Mouse (Mus musculus) Patski (cell line): Measurements from ENCODE around the gene Zfp326. TPM values are rescaled to one million over a fixed set of nuclear protein-coding genes. Genes with fewer than 3 reads are reported as not detected.

Experiments used
- ATAC-seq: fragments of 100-300 bp; one replicate; pipeline ENCODE4 v1.8.0; 2021
- CTCF ChIA-PET: fragments of 350-600 bp; sonication (Branson Sonifier 250); formaldehyde crosslinking; loops from one replicate; lab custom pipeline; 2022; ENCODE audit warnings: inconsistent platforms; lab: Charles Lee
- POLR2A ChIA-PET: fragments of 350-600 bp; sonication (Branson Sonifier 250); formaldehyde crosslinking; loops from one replicate; lab custom pipeline; 2022; ENCODE audit warnings: antibody characterized with exemption, inconsistent platforms; lab: Charles Lee
- DNase-seq: peaks from one replicate; pipeline ENCODE4 v3.0.0-alpha.2; 2011; ENCODE audit warnings: low read depth, low spot score
- H3K27me3 ChIP-seq: fragments of 371-371 bp; one replicate; pipeline ENCODE4 v1.5.1; 2021
- CTCF ChIP-seq: fragments of 100-300 bp; IDR thresholded peaks from one replicate; pipeline ENCODE4 v1.5.1; 2021
- in situ Hi-C: fragments of 300-500 bp; cut with MboI; formaldehyde crosslinking; loops from 3 replicates; pipeline ENCODE4 v1.11.1; 2018; ENCODE audit warnings: low pct_unique_long_range_greater_than_20kb, mixed read lengths
- polyA plus RNA-seq: library from polyadenylated mRNA; unstranded; gene quantifications from one replicate; pipeline ENCODE4 v1.2.3, GENCODE M21; 2021

The Zfp326 gene
- polyA plus RNA-seq = 47.3 TPM

DNA sequence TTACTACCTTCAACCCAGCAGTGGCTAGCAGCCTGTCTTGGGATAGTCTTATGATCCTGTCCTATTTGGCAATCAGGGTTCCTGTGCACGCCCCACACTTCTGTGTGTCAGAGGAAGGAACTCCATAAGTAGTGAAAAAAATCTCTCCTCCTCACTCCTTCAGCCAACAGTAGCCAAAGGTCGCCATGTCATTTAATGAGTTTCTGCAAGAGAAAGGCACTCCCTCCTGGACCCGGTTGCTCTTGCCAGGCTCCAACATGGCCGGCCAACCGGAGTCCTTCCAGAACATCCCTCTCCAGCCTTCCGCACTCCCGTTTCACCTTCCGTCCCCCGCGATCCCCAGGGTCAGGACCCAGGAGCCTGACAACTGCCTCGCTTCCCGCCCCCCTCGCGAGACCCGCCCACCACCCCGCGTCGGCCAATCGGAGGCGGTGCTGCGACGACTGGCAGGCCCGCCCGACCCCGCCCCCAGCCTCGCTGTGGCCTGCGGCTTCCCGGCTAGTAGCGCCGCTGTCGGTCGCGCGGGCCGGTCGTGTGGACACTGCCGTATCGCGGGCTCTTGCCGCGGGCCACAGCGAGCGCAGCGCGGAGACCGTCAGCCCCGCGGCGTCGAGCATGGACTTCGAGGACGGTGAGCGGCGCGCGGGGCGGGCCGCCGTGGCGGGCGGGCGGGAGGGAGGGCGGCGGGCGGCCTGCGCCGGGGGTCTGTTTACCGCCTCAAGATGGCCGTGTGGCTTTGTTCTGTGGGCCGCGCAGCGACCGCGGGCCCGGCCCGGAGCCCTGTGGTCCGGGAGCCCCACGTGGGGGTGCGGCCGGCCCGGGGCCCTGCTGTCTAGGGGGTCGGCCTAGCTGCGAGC is at the start of gene Zfp326:
Gene Zfp326 (plus strand): TSS at position 498 of the 857 bp plus-strand sequence.
- no peak for TF ChIP-seq CTCF
- DNase-seq (peak; percentile 62), ATAC-seq (peak; percentile 94)
- in situ Hi-C loops = loop anchor here (5.0 kb wide), 1 partner anchor 379 kb away; no protein-coding TSS in a partner anchor
- ChIA-PET POLR2A (interaction anchor here (0.6 to 0.9 kb wide), 3 partner anchors 12 to 191 kb away, joined by 3 read pairs; no protein-coding TSS in a partner anchor), CTCF (no interaction called here)
- H3K27me3 ChIP-seq = no peaks in the 10 kb centered on the region

DNA sequence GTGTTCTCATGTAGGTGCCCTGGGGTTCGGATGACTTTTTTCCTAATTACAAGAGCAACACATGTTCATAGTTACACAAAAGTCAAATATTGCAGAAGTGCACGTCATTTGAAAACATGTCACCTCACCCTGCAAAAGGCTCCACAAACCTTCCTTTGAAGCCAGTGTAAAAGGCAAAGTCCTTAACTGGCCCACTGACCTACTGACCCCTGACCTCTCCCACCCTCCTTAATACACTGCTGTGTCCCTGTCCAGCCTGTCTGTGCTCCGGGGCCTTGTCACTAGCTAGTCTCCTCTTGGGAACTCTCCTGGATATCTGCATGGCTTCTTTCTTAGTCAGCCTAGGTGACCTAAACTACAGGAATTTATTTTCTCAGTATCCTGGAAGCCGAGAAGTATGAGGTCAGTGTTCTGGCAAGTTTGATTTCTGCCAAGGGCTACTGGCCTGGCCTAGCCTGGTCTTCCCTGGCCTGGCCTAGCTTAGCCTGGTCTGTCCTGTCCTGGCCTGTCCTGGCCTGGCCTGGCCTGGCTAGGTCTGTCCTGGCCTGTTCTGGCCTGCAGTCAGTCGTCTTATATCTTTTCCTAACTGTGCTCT is 49.4 kb upstream of the Zfp326 start:
- TF ChIP-seq CTCF = no peak
- ChIA-PET POLR2A (interaction anchor here (0.7 kb wide), 1 partner anchor 10 kb away, joined by 3 read pairs; no protein-coding TSS in a partner anchor), CTCF (interaction anchor here (0.8 to 1.5 kb wide), 3 partner anchors 11 to 37 kb away, joined by 3 to 5 read pairs (median 3); no protein-coding TSS in a partner anchor)
- no peak for DNase-seq
- H3K27me3 ChIP-seq = no peaks in the 10 kb centered on the region
- peak; percentile 88 for ATAC-seq
- in situ Hi-C loops = no loop called here

DNA sequence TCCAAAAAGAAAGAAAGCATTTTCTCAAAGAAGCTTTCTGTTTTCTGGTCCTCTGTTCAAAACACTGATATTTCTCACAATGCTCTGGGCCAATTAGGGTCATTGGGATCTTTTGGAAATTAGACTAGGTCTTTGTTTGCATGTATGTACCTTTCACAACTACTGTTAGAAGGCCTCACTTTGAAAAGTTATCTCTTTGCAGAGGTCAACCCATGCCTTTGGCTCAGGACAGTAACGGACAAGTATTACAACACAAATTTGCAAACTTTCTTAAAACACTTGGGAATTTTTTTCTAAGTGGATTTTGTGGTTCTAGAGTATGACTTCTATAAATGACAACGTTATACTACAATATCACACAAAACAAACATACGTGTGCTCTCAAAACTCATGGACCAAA is 48.3 kb upstream of the Zfp326 start:
- CTCF ChIA-PET = no interaction called here
- DNase-seq = no peak
- TF ChIP-seq CTCF = no peak
- no peaks in the 10 kb centered on the region for H3K27me3 ChIP-seq
- in situ Hi-C loops = no loop called here
- ATAC-seq = no peak
- POLR2A ChIA-PET = no interaction called here

DNA sequence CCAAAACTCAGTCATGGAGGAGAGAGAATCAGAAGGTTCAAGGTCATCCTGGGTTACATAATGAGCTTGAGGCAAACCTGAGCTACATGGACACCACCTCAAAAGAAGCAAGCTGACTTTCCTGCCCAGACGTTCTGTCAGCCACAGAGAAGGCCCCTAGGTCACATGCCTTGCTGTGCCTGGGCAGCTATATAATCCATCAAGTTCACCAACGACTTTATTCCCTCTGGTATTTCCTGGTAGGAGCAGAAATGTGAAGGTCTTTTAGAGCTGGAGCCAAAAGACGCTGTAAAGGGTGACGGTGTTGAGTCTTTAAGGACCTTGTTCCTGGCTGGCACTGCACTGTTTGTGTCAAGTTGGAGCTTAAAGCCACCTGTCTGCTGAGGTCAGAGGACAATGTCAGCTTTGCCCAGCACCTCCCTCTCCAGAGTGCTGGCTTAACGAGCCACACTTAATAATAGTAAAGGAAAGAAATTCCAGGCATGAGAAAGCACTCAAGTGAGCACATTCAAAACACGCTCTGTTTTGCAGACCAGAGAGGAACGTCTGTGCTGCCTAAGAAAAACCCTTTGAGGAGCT is 47.3 kb upstream of the Zfp326 start:
- no peak for ATAC-seq
- in situ Hi-C loops = no loop called here

DNA sequence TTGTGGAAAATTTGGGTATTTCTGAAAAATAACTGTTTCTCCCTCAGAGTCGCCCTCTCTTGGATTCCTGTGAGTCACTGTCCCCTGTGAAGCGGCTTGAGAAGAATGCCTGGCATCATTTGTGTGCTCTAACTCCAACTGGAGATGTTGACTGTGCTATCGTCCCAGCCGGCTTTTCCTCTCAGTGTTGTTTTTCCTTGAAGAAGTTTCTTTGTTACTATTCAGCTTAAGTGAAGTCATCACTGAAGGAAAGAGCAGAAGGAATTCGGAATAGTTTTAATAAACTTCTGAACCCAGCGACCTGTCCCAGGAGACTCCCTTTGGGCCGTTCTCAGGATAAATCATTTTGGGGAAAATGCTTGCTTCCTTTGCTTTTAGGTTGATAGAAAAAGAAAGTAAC is 44.2 kb upstream of the Zfp326 start:
- TF ChIP-seq CTCF = no peak
- POLR2A ChIA-PET = no interaction called here
- CTCF ChIA-PET = no interaction called here
- no peak for ATAC-seq
- no peaks in the 10 kb centered on the region for H3K27me3 ChIP-seq
- DNase-seq = no peak
- in situ Hi-C loops = no loop called here

More for the DNA sequence above, 47.3 kb upstream of the Zfp326 start:
- ChIA-PET CTCF (interaction anchor here (0.9 kb wide), 1 partner anchor 155 kb away, joined by 3 read pairs; no protein-coding TSS in a partner anchor), POLR2A (no interaction called here)
- DNase-seq = no peak
- no peaks in the 10 kb centered on the region for H3K27me3 ChIP-seq
- no peak for TF ChIP-seq CTCF

DNA sequence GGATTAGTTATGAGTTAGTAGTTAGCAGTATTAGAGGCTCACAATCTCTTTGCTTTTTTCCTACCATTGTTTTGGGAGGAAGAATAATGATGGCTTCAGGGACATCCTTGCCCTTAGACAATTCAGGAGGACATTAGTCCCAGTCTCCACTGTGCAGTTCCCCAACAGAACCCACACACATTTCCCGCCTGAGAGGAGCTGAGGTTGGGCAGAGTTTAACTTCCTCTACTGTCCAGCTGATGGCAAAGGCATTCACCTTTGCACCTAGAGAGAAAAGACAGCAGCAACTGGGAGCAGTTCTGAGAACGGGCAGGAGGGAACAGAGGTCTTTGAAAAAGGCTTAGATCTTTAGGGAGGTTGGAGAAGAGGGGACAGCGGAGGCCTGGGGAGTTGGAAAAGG is 42.4 kb upstream of the Zfp326 start:
- ChIA-PET POLR2A (interaction anchor here (1.3 kb wide), 1 partner anchor 26 kb away, joined by 3 read pairs; no protein-coding TSS in a partner anchor), CTCF (no interaction called here)
- in situ Hi-C loops = no loop called here
- DNase-seq (no peak), ATAC-seq (no peak)
- H3K27me3 ChIP-seq = no peaks in the 10 kb centered on the region
- no peak for TF ChIP-seq CTCF

DNA sequence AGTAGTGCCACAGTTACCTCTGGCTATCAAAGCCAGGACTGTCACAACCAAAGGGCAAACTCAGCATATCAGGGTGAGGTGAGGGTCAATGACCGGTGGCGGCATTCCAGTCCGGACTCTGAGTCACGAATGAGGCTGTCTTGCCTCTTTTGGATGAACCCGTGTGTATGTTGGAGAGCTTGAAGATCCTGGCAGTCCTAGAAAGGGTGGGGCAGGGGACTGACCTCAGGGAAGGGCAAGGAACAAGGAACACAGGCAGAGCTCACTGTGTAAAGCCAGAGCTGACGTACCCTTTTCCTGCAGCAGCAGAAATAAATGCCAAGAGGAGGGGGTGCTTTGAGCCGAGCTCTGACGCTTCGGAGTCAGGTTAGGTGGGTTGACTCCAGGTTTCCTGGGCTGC is 40.4 kb upstream of the Zfp326 start:
- CTCF ChIA-PET = no interaction called here
- H3K27me3 ChIP-seq = no peaks in the 10 kb centered on the region
- no peak for DNase-seq
- ATAC-seq = no peak
- no peak for TF ChIP-seq CTCF
- in situ Hi-C loops = no loop called here
- POLR2A ChIA-PET = interaction anchor here (1.0 kb wide), 1 partner anchor 13 kb away, joined by 3 read pairs; no protein-coding TSS in a partner anchor

DNA sequence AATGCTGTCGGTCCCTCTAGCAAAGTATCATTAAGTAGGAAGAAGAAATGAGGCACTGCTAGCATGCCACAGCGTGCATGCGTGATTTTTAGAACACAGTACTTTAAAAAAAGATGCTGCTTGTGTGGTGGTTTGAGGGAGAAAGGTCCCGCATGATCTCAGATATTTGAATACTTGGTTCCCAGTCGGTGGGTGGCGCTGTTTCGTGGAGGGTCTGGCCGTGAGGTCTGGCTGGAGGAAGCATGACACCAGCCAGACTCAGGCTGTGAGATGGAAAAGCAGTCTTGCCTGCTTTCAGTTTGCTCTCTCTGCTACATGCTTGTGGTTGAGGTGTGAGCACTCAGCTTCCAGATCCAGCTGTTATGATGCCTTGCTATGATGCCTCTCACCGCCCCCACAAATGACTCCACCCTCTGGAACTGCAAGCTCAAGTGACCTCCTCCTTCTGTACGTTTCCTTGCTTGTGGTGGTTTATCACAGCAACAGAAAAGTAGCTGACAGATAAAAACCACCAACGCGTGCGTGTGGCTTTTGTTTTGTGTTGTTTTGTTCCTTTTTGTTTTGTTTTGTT is 36.5 kb upstream of the Zfp326 start:
- CTCF ChIA-PET = no interaction called here
- no peak for ATAC-seq
- no peaks in the 10 kb centered on the region for H3K27me3 ChIP-seq
- in situ Hi-C loops = no loop called here
- DNase-seq = no peak
- POLR2A ChIA-PET = no interaction called here
- TF ChIP-seq CTCF = no peak

DNA sequence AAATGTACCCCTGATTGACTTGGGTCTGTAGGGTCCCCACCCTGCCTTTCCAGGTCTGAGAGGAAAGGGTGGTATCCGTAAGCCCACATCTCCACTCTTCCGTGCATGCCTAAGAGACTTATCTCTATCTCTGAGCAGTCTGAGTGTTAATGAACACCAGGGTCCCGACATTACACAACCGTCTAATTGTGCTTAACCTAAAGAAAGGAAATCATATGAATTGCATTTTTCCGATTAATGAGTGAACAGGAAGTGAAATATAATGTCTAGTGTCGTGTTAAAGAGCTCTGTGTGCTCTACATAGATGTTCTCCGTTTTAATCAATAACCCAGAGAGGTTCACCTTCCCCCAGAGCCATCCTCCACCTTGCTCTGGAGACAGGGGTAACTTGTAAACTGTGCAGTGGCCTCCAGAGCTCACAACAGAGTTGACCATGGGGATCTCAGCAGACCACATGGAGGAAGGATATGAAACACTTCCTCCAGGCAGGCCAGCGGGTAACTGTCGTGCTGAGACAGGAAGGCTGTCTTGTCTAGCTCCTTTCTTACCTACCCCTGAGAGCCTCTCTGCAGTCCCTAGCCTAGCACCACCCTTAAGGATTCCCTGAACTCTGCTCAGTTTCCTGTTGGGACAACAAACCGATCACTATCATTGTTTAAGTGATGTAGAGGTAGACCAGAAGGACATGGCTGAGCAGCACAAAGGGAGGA is 32.2 kb upstream of the Zfp326 start:
- ATAC-seq (no peak), DNase-seq (no peak)
- ChIA-PET CTCF (interaction anchor here (0.8 to 1.6 kb wide), 2 partner anchors 10 to 15 kb away, joined by 3 read pairs; no protein-coding TSS in a partner anchor), POLR2A (interaction anchor here (0.6 kb wide), 1 partner anchor 138 kb away, joined by 3 read pairs; no protein-coding TSS in a partner anchor)
- H3K27me3 ChIP-seq = no peaks in the 10 kb centered on the region
- TF ChIP-seq CTCF = no peak
- in situ Hi-C loops = no loop called here
